Comparison of ENCODE assay signal across 12 mouse cellular contexts in the genomic region with DNA sequence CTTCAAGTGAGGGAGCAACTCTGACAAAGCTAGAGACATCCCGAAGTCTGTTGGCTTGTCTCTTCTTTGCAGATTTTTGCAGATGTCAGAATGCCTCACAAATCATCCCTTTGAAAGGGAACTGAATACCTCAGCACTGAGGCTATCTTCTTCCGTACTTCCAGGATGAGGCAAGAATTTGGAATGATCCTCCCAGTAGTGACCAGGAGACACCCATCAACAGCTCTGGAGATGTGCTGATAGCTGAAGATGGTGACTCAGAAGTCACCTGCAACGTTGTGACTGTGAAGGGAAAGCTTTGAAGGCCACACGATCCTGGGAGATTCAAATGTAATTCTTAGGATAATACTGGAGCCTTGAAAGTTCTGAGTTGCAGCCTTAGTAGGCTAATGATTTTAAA.
"Had no signal": no experiment of that assay in that cellular context is flagged by ENCODE, and none has a peak within 500 bp of the region (broad histone marks: within the 10 kb centered on the region; RNA-seq: fewer than 3 reads in every experiment).

No protein-coding gene starts in this region.

- H3K27ac ChIP-seq: layer of hippocampus, adult 2 months; limb, embryonic 13.5 days; liver, embryonic 14.5 days; midbrain, embryonic 12.5 days; neural tube, embryonic 15.5 days had no signal

- H3K4me3 ChIP-seq: layer of hippocampus, adult 2 months; limb, embryonic 13.5 days; midbrain, embryonic 12.5 days; neural tube, embryonic 15.5 days had no signal

- H3K36me3 ChIP-seq: limb, embryonic 13.5 days; midbrain, embryonic 12.5 days; neural tube, embryonic 15.5 days had no signal

- ATAC-seq: lung, postnatal 0 days had no signal

- DNase-seq: kidney, postnatal 10 days; kidney, postnatal 4 days; lung, adult 18-20 months; lung, postnatal 4 days; right cerebral cortex, adult 18-20 months; right cerebral cortex, postnatal 25 days had no signal

- H3K4me2 ChIP-seq: limb, embryonic 13.5 days; midbrain, embryonic 12.5 days; neural tube, embryonic 15.5 days had no signal

- H3K9me3 ChIP-seq: limb, embryonic 13.5 days; midbrain, embryonic 12.5 days; neural tube, embryonic 15.5 days had no signal

- H3K27me3 ChIP-seq: limb, embryonic 13.5 days; midbrain, embryonic 12.5 days; neural tube, embryonic 15.5 days had no signal

- H3K9ac ChIP-seq: limb, embryonic 13.5 days; liver, embryonic 14.5 days; midbrain, embryonic 12.5 days; neural tube, embryonic 15.5 days had no signal
